Mouse (Mus musculus): Measurements from ENCODE around the gene Tspan15. TPM values are rescaled to one million over a fixed set of nuclear protein-coding genes. Genes with fewer than 3 reads are reported as not detected.

Gene Tspan15
- total and polyA plus RNA-seq, 3 experiments: 0.23 to 2.2 TPM; not detected in 1

DNA sequence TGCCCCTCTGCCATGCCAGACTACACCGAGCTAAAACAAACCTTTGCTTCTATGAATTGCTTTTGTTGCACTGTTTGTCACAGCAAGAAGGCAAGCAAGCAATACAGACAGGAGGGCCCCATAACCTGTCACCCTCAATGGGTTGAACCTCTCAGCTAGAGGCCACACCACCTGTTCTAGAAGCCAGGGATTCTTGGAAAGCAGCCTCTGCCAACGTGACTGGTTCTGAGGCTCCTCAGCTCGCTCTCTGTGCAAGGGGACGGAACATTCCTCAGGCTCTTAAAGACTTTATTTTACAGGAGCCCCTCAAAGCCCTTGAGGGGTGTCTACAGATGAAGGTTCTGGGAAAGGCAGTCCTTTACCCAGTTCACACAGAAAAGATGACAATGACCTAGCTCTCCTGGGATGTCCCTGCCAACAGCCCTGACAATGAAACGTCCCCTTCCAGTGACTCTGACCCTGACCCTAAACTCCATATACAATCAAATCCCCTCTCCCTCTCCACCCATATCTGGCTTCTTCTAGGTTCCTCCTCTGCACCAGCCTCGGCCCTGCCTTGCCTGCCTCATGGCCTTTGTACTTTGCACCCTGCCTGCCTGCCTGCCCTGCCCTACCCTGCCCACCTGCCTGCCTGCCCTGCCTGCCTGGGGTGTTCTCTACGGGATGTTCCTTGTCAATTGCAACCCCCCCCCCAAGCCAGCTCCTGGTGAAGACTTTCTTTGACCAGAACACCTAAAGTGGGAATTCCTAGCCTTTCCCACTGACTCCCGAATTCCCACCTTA lies 10.1 kb downstream of the Tspan15 start:
- no peaks in the 10 kb centered on the region for H3K27me3 ChIP-seq (ENCODE audit: control insufficient read depth in 1 of 2, insufficient read depth in 2 of 2, low read length in 2 of 2)
- peaks cover 3 to 34% of the 10 kb centered on the region in 2 experiments for H3K4me1 ChIP-seq (ENCODE audit: control insufficient read depth in 1 of 2, insufficient read depth in 2 of 2, low read length in 2 of 2)
- peaks cover 0 to 10% of the 10 kb centered on the region in 2 experiments; a peak in 2 of 4 replicates for H3K36me3 ChIP-seq (ENCODE audit: control insufficient read depth in 1 of 2, insufficient read depth in 2 of 2, low read length in 2 of 2)
- no peaks in the 10 kb centered on the region for H3K79me2 ChIP-seq (ENCODE audit: control insufficient read depth, insufficient read depth, low read length, poor library complexity)
- no peaks in the 10 kb centered on the region for H3K9me3 ChIP-seq (replicated peaks; ENCODE audit: insufficient read depth, low read length)
- no peak overlapping the region for H3K27ac ChIP-seq (ENCODE audit: control insufficient read depth, low read depth, low read length)
- no peak overlapping the region for H3K9ac ChIP-seq (ENCODE audit: control insufficient read depth, low read depth, low read length, poor library complexity, severe bottlenecking)
- TF ChIP-seq ETS1 (IDR thresholded peaks at IDR 0.05; ENCODE audit: low read depth, low read length) (no peak), RCOR1 (IDR thresholded peaks at IDR 0.05; ENCODE audit: low read depth, low read length) (no peak), TBP (IDR thresholded peaks at IDR 0.05; ENCODE audit: low read depth, low read length) (no peak)
- no peak overlapping the region for H3K4me3 ChIP-seq (ENCODE audit: control insufficient read depth in 1 of 2, insufficient read depth in 1 of 2, low read depth in 2 of 2, low read length in 2 of 2)
- DNase-seq (ENCODE audit: low read depth, low spot score): no peak

DNA sequence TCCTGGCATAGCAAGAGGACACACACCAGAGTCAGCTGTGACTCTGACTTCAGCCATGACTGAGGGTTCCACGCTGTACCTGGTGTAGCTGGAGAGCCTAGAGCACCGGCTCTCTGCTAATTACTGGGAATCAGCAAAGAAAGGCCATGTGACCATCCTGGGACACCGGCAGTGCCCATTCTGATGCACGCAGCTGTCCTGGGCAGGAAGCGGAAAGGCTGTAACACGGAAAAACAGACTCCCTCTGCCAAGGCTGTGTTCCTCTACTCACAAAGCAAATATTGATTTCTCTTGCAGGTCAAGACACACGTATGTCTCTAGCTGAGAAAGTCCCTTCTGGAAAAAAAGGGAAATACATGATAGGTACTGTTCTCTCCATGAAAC lies 12.3 kb downstream of the Tspan15 start:
- H3K36me3 ChIP-seq (ENCODE audit: control insufficient read depth in 1 of 2, insufficient read depth in 2 of 2, low read length in 2 of 2): peaks cover 0 to 22% of the 10 kb centered on the region in 2 experiments; a peak in 2 of 4 replicates
- no peak for DNase-seq (ENCODE audit: low read depth, low spot score)
- no peak overlapping the region for H3K9ac ChIP-seq (ENCODE audit: control insufficient read depth, low read depth, low read length, poor library complexity, severe bottlenecking)
- H3K27me3 ChIP-seq (ENCODE audit: control insufficient read depth in 1 of 2, insufficient read depth in 2 of 2, low read length in 2 of 2): no peaks in the 10 kb centered on the region
- no peaks in the 10 kb centered on the region for H3K9me3 ChIP-seq (replicated peaks; ENCODE audit: insufficient read depth, low read length)
- peaks cover 6 to 46% of the 10 kb centered on the region in 2 experiments for H3K4me1 ChIP-seq (ENCODE audit: control insufficient read depth in 1 of 2, insufficient read depth in 2 of 2, low read length in 2 of 2)
- H3K4me3 ChIP-seq (ENCODE audit: control insufficient read depth in 1 of 2, insufficient read depth in 1 of 2, low read depth in 2 of 2, low read length in 2 of 2): no peak overlapping the region
- no peak for TF ChIP-seq E2F4 (IDR thresholded peaks at IDR 0.05; ENCODE audit: borderline replicate concordance, low read depth, low read length)
- no peak for TF ChIP-seq MAX (IDR thresholded peaks at IDR 0.05; ENCODE audit: low read length)
- no peak for TF ChIP-seq ETS1 (IDR thresholded peaks at IDR 0.05; ENCODE audit: low read depth, low read length)
- no peak for TF ChIP-seq HCFC1 (IDR thresholded peaks at IDR 0.05; ENCODE audit: low read depth, low read length)
- peaks cover 1% of the 10 kb centered on the region; the same call in 1 of the 2 replicates for H3K79me2 ChIP-seq (ENCODE audit: control insufficient read depth, insufficient read depth, low read length, poor library complexity)
- no peak overlapping the region for H3K27ac ChIP-seq (ENCODE audit: control insufficient read depth, low read depth, low read length)

DNA sequence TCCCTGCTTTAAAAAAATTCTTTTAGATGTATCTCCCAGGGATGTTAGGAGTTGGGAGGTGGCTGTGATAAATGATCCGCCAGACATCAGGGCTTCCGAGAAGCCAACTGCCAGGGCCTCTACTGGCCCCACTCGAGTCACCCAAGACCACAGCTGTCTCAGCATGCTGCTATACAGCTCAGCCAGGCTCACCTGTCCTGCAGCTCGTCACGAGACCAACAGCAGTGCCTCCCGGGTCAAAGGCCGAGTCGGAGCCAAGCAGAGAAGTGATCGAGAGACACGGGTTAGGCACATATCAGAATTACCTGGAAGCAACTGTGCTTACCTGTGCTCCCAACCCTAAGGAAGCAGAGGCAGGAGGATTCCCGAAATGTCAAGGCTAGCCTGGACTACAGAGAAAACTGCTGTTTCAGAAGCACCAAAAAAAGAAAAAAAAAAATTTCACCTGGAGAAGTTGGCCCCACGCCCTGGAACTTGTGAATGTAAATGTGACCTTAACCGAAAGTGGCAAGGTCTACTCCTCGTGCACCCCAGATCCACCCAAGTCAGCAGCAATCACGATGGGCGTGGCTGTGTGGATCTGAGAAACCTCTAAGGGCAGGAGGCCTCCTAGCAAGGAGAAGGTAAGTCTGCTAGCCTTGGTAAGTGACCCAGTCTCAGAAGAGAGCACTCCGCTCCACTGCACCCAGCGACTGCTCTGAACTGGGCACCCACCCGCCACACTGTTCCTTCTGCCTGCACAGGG lies 12.8 kb downstream of the Tspan15 start:
- peaks cover 8 to 52% of the 10 kb centered on the region in 2 experiments for H3K4me1 ChIP-seq (ENCODE audit: control insufficient read depth in 1 of 2, insufficient read depth in 2 of 2, low read length in 2 of 2)

More for the DNA sequence above, 12.8 kb downstream of the Tspan15 start:
- no peak for TF ChIP-seq POLR2AphosphoS5 (IDR thresholded peaks at IDR 0.05; ENCODE audit: borderline replicate concordance, low read depth, low read length)
- TF ChIP-seq SMC3 (IDR thresholded peaks at IDR 0.05; ENCODE audit: low read depth, low read length): no peak
- TF ChIP-seq NELFE (IDR thresholded peaks at IDR 0.05; ENCODE audit: low read depth, low read length): no peak
- TF ChIP-seq RCOR1 (IDR thresholded peaks at IDR 0.05; ENCODE audit: low read depth, low read length): no peak
- H3K36me3 ChIP-seq (ENCODE audit: control insufficient read depth in 1 of 2, insufficient read depth in 2 of 2, low read length in 2 of 2): peaks cover 0 to 25% of the 10 kb centered on the region in 2 experiments; a peak in 2 of 4 replicates
- H3K79me2 ChIP-seq (ENCODE audit: control insufficient read depth, insufficient read depth, low read length, poor library complexity): peaks cover 1% of the 10 kb centered on the region; the same call in 1 of the 2 replicates
- DNase-seq (ENCODE audit: low read depth, low spot score): peak; percentile 29
- no peak overlapping the region for H3K4me3 ChIP-seq (ENCODE audit: control insufficient read depth in 1 of 2, insufficient read depth in 1 of 2, low read depth in 2 of 2, low read length in 2 of 2)
- no peaks in the 10 kb centered on the region for H3K27me3 ChIP-seq (ENCODE audit: control insufficient read depth in 1 of 2, insufficient read depth in 2 of 2, low read length in 2 of 2)
- no peak overlapping the region for H3K9ac ChIP-seq (ENCODE audit: control insufficient read depth, low read depth, low read length, poor library complexity, severe bottlenecking)
- no peak overlapping the region for H3K27ac ChIP-seq (ENCODE audit: control insufficient read depth, low read depth, low read length)
- H3K9me3 ChIP-seq (replicated peaks; ENCODE audit: insufficient read depth, low read length): no peaks in the 10 kb centered on the region

Data from MEL (cell line).